10 mouse cellular contexts compared by ENCODE assay signal in genomic region chr16:38091706-38092105, GRCm38 (mm10). TPM values are rescaled to one million over a fixed set of nuclear protein-coding genes. Genes with fewer than 3 reads are reported as not detected.
DNase-seq lines count a peak whose midpoint lies in the region; ATAC-seq and TF ChIP-seq lines count a peak whose summit lies in the region.
"Had no signal": no experiment of that assay in that cellular context is flagged by ENCODE, and none has a peak within 500 bp of the region (broad histone marks: within the 10 kb centered on the region; RNA-seq: fewer than 3 reads in every experiment).

No protein-coding gene starts in this region.

- H3K4me3 ChIP-seq in heart, embryonic 13.5 days = peak overlapping the region; percentile 97
- H3K4me3 ChIP-seq in MEL (ENCODE audit: control insufficient read depth in 1 of 2, insufficient read depth in 1 of 2, low read depth in 2 of 2, low read length in 2 of 2) = peak overlapping the region; percentile 49 to 100
- peak overlapping the region; percentile 99 for H3K4me3 ChIP-seq in forebrain, postnatal 0 days (ENCODE audit: low read depth, low read length)
- H3K4me3 ChIP-seq in liver, embryonic 16.5 days (ENCODE audit: low read depth, low read length) = peak overlapping the region; percentile 76
- no peak overlapping the region for H3K4me3 ChIP-seq in thymus, adult 2 months (ENCODE audit: control insufficient read depth, insufficient read depth, low read length)

- TF ChIP-seq RAD21 in MEL (IDR thresholded peaks at IDR 0.05; ENCODE audit: low read depth, low read length) = no peak

- intact Hi-C loops in heart, postnatal 36 days (cut with DNase I) = loop anchor here (2.0 kb wide), 2 partner anchors 41 to 107 kb away; no protein-coding TSS in a partner anchor
- intact Hi-C loops in left cerebral cortex, postnatal 10 days (cut with DNase I) = loop anchor here (2.0 kb wide), 1 partner anchor 105 kb away; no protein-coding TSS in a partner anchor

- H3K9ac ChIP-seq in heart, embryonic 13.5 days = peak overlapping the region; percentile 99
- peak overlapping the region; percentile 50 for H3K9ac ChIP-seq in MEL (ENCODE audit: control insufficient read depth, low read depth, low read length, poor library complexity, severe bottlenecking)
- peak overlapping the region; percentile 98 for H3K9ac ChIP-seq in forebrain, postnatal 0 days
- peak overlapping the region; percentile 46 for H3K9ac ChIP-seq in liver, embryonic 16.5 days (ENCODE audit: low read depth, low read length)

- H3K4me1 ChIP-seq in heart, embryonic 13.5 days = peaks cover 49% of the 10 kb centered on the region
- peaks cover 17% of the 10 kb centered on the region in 2 experiments for H3K4me1 ChIP-seq in MEL (ENCODE audit: control insufficient read depth in 1 of 2, insufficient read depth in 2 of 2, low read length in 2 of 2)
- peaks cover 16% of the 10 kb centered on the region for H3K4me1 ChIP-seq in forebrain, postnatal 0 days (ENCODE audit: insufficient read depth)
- H3K4me1 ChIP-seq in liver, embryonic 16.5 days (ENCODE audit: control insufficient read depth, low read depth, low read length) = peaks cover 28% of the 10 kb centered on the region
- no peaks in the 10 kb centered on the region for H3K4me1 ChIP-seq in thymus, adult 2 months (replicated peaks; ENCODE audit: control insufficient read depth, insufficient read depth, low read length)

- H3K27ac ChIP-seq in heart, embryonic 13.5 days (replicated peaks) = 0 out of 2 replicates have a peak overlapping the region, but pooled peaks have one; percentile 4
- no peak overlapping the region for H3K27ac ChIP-seq in MEL (ENCODE audit: control insufficient read depth, low read depth, low read length)
- no peak overlapping the region for H3K27ac ChIP-seq in forebrain, postnatal 0 days (ENCODE audit: low read depth, low read length)
- H3K27ac ChIP-seq in liver, embryonic 16.5 days (ENCODE audit: low read length) = no peak overlapping the region
- H3K27ac ChIP-seq in thymus, adult 2 months (ENCODE audit: control insufficient read depth, insufficient read depth, low read length) = no peak overlapping the region

- no peaks in the 10 kb centered on the region for H3K27me3 ChIP-seq in heart, embryonic 13.5 days (replicated peaks)
- H3K27me3 ChIP-seq in MEL (ENCODE audit: control insufficient read depth in 1 of 2, insufficient read depth in 2 of 2, low read length in 2 of 2) = no peaks in the 10 kb centered on the region
- H3K27me3 ChIP-seq in forebrain, postnatal 0 days (ENCODE audit: insufficient read depth, low read length) = no peaks in the 10 kb centered on the region
- no peaks in the 10 kb centered on the region for H3K27me3 ChIP-seq in liver, embryonic 16.5 days (ENCODE audit: control insufficient read depth, insufficient read depth, low read depth, low read length)
- H3K27me3 ChIP-seq in thymus, adult 2 months (ENCODE audit: control insufficient read depth, insufficient read depth, low read length) = no peaks in the 10 kb centered on the region

- WGBS in heart, embryonic 13.5 days = 11% methylated on average over 5 of the region's 5 CpGs
- 5% methylated on average over 5 of the region's 5 CpGs for WGBS in forebrain, postnatal 0 days
- 15% methylated on average over 5 of the region's 5 CpGs for WGBS in liver, embryonic 16.5 days (ENCODE audit: insufficient replicate concordance)
- WGBS in thymus, adult 2 months = 15% methylated on average over 5 of the region's 5 CpGs

- TF ChIP-seq CTCF in MEL (IDR thresholded peaks at IDR 0.05 in 2 of 3, conservative IDR thresholded peaks at IDR 0.05 in 1 of 3; ENCODE audit: control insufficient read depth in 1 of 3, insufficient read depth in 1 of 3, low read depth in 2 of 3, low read length in 3 of 3, poor library complexity in 1 of 3, severe bottlenecking in 1 of 3) = no peak
- no peak for TF ChIP-seq CTCF in forebrain, postnatal 0 days (IDR thresholded peaks at IDR 0.05; ENCODE audit: low read depth)
- no peak for TF ChIP-seq CTCF in thymus, adult 2 months (IDR thresholded peaks at IDR 0.05; ENCODE audit: borderline replicate concordance, control insufficient read depth, extremely low read depth, insufficient read depth, low read length, poor library complexity)

- H3K4me2 ChIP-seq in heart, embryonic 13.5 days = peak overlapping the region; percentile 72
- H3K4me2 ChIP-seq in forebrain, postnatal 0 days (ENCODE audit: low read depth) = peak overlapping the region; percentile 75
- H3K4me2 ChIP-seq in liver, embryonic 16.5 days (ENCODE audit: low read depth, low read length) = peak overlapping the region; percentile 72

- H3K36me3 ChIP-seq in heart, embryonic 13.5 days = 0 out of 2 replicates have a peak, but pooled peaks cover 4% of the 10 kb centered on the region
- H3K36me3 ChIP-seq in MEL (ENCODE audit: control insufficient read depth in 1 of 2, insufficient read depth in 2 of 2, low read length in 2 of 2) = peaks cover 0 to 40% of the 10 kb centered on the region in 2 experiments; a peak in 2 of 4 replicates
- H3K36me3 ChIP-seq in forebrain, postnatal 0 days (ENCODE audit: insufficient read depth) = no peaks in the 10 kb centered on the region
- no peaks in the 10 kb centered on the region for H3K36me3 ChIP-seq in liver, embryonic 16.5 days (ENCODE audit: control insufficient read depth, insufficient read depth)
- no peaks in the 10 kb centered on the region for H3K36me3 ChIP-seq in thymus, adult 2 months (ENCODE audit: control insufficient read depth, insufficient read depth, low read length)

- TF ChIP-seq POLR2A in MEL (IDR thresholded peaks at IDR 0.05; ENCODE audit: control insufficient read depth in 1 of 2, insufficient read depth in 1 of 2, low read depth in 1 of 2, low read length in 2 of 2, poor library complexity in 1 of 2) = no peak
- TF ChIP-seq POLR2A in thymus, adult 2 months (IDR thresholded peaks at IDR 0.05; ENCODE audit: control insufficient read depth, extremely low read depth, insufficient read depth, low read length, poor library complexity) = no peak

- ATAC-seq in heart, embryonic 13.5 days (ENCODE audit: extremely low read depth, insufficient number of reproducible peaks, low FRiP score, low TSS enrichment) = no peak
- ATAC-seq in forebrain, postnatal 0 days = no peak
- ATAC-seq in liver, embryonic 16.5 days (ENCODE audit: low read depth) = no peak

- H3K79me2 ChIP-seq in MEL (ENCODE audit: control insufficient read depth, insufficient read depth, low read length, poor library complexity) = peaks cover 61% of the 10 kb centered on the region

- H3K9me3 ChIP-seq in heart, embryonic 13.5 days = no peaks in the 10 kb centered on the region
- H3K9me3 ChIP-seq in MEL (replicated peaks; ENCODE audit: insufficient read depth, low read length) = no peaks in the 10 kb centered on the region
- no peaks in the 10 kb centered on the region for H3K9me3 ChIP-seq in forebrain, postnatal 0 days (ENCODE audit: low read length)
- H3K9me3 ChIP-seq in liver, embryonic 16.5 days (replicated peaks; ENCODE audit: control insufficient read depth, low read length) = no peaks in the 10 kb centered on the region

- no peak for DNase-seq in heart, postnatal 36 days
- peak; percentile 48 for DNase-seq in MEL (ENCODE audit: low read depth, low spot score)
- DNase-seq in forebrain, postnatal 0 days = no peak
- DNase-seq in thymus, adult 2 months = no peak
- DNase-seq in left cerebral cortex, postnatal 10 days (ENCODE audit: extremely low spot score in 1 of 2, low spot score in 2 of 2) = no peak
- DNase-seq in adrenal gland, postnatal 14 days = no peak
- DNase-seq: lung, postnatal 36 days; thymus, postnatal 14 days had no signal

- no peak for TF ChIP-seq EP300 in MEL (IDR thresholded peaks at IDR 0.05; ENCODE audit: low read depth in 1 of 2, low read length in 2 of 2)

TF ChIP-seq in MEL, 35 proteins besides CTCF, POLR2A, EP300 and RAD21:
- TF ChIP-seq MAFK (IDR thresholded peaks at IDR 0.05; ENCODE audit: borderline replicate concordance, low read depth, low read length) = no peak
- 0 out of 2 replicates have a peak, but pooled peaks have one; percentile 7 for TF ChIP-seq TCF12 (IDR thresholded peaks at IDR 0.05; ENCODE audit: low read depth, low read length)
- TF ChIP-seq GATA1 (IDR thresholded peaks at IDR 0.05; ENCODE audit: low read depth, low read length) = 0 out of 2 replicates have a peak, but pooled peaks have one; percentile 2
- no peak for TF ChIP-seq NRF1 (IDR thresholded peaks at IDR 0.05; ENCODE audit: insufficient read depth, low read depth, low read length, poor library complexity, severe bottlenecking)
- peak; percentile 43; the same call in 1 of the 2 replicates for TF ChIP-seq MXI1 (IDR thresholded peaks at IDR 0.05; ENCODE audit: low read depth, low read length)

RNA-seq across cellular contexts. Expression of gene Gsk3b, which starts 2.9 kb away (rescaled TPM):
- polyA plus RNA-seq in heart, embryonic 13.5 days (2015; fragmentation: Nextera tagmentation; extraction: Ambion mirVana) = 36.7 and 39.3 TPM in 2 replicates
- total RNA-seq in heart, postnatal 36 days (2021) = 10 to 100 TPM; 52.3 to 55.6 TPM
- total RNA-seq in MEL (2012; rRNA removed) = 8.8 and 10.3 TPM in 2 replicates
- 10 to 100 TPM in 1 of 2 experiments, not detected in 1; 20.1 TPM for polyA plus RNA-seq in MEL (2012; ENCODE audit: insufficient read depth in 1 of 2, insufficient read length in 2 of 2, low read depth in 1 of 2, low replicate concordance in 2 of 2, missing spikeins in 1 of 2)
- 97.8 and 132 TPM in 2 replicates for total RNA-seq in forebrain, postnatal 0 days (2014; rRNA removed)
- polyA plus RNA-seq in forebrain, postnatal 0 days (2015; fragmentation: Nextera tagmentation; extraction: Ambion mirVana) = 86.1 and 141 TPM in 2 replicates
- polyA plus RNA-seq in liver, embryonic 16.5 days (2015; fragmentation: Nextera tagmentation; extraction: Ambion mirVana) = 9.1 and 9.5 TPM in 2 replicates
- polyA plus RNA-seq in thymus, adult 2 months (2012; rRNA removed) = 25.1 and 33.1 TPM in 2 replicates
- total RNA-seq in left cerebral cortex, postnatal 10 days (2021) = 100 to 1,000 TPM; 254 to 256 TPM
- 62.3 and 64.9 TPM in 2 replicates for total RNA-seq in adrenal gland, postnatal 14 days (2021)

Comparison
In these comparisons a context has a peak if more than half of its experiments do, and no peak if none do; other contexts are left out.
1. H3K9ac ChIP-seq: peak in every context shown above with its lines; median percentile 99 in heart, embryonic 13.5 days; 98 in forebrain, postnatal 0 days; 50 in MEL; 46 in liver, embryonic 16.5 days.